Mouse (Mus musculus) kidney, adult 9 months (tissue): ENCODE measurements around the gene Cep295.
"Not testable (repeated sequence)": the region's sequence is repeated elsewhere in the genome, so short reads cannot be mapped to it uniquely, and the experiment has no call there.

Experiments used
- DNase-seq: peaks from one replicate; pipeline ENCODE4 v3.0.0; 2022

The Cep295 gene

GRCm38 (mm10) chr9:15357484-15358275, at the start of gene Cep295:
TSS of gene Cep295 (minus strand) at chr9:15357788.
- DNase-seq, result peak; percentile 95

- DNase-seq, result no peak
Observed at GRCm38 (mm10) chr9:15397591-15397990, 40.0 kb upstream of the Cep295 start.

GRCm38 (mm10) chr9:15395353-15395942, 37.9 kb upstream of the Cep295 start:
- DNase-seq, result no peak

- DNase-seq, result peak; percentile 71
Observed at GRCm38 (mm10) chr9:15387075-15387643, 29.6 kb upstream of the Cep295 start.

- DNase-seq, result no peak
Observed at GRCm38 (mm10) chr9:15384266-15384665, 26.7 kb upstream of the Cep295 start.

GRCm38 (mm10) chr9:15366260-15366659, 8.7 kb upstream of the Cep295 start:
- DNase-seq, result no peak

- peak; percentile 48 for DNase-seq
Observed at GRCm38 (mm10) chr9:15365856-15366255, 8.3 kb upstream of the Cep295 start.

GRCm38 (mm10) chr9:15364843-15365242, 7.3 kb upstream of the Cep295 start:
- no peak for DNase-seq

- peak; percentile 12 for DNase-seq
Observed at GRCm38 (mm10) chr9:15356916-15357483, 588 bp downstream of the Cep295 start.

- DNase-seq, result no peak
Observed at GRCm38 (mm10) chr9:15349925-15350324, 7.7 kb downstream of the Cep295 start.

GRCm38 (mm10) chr9:15337776-15338175, 19.8 kb downstream of the Cep295 start:
- peak; percentile 68 for DNase-seq

GRCm38 (mm10) chr9:15318170-15318742, 39.3 kb downstream of the Cep295 start:
- DNase-seq, result no peak

- no peak for DNase-seq
Observed at GRCm38 (mm10) chr9:15317223-15318169, 40.1 kb downstream of the Cep295 start.

- not testable (repeated sequence) for DNase-seq
Observed at GRCm38 (mm10) chr9:15316296-15316695, 41.3 kb downstream of the Cep295 start.

- no peak for DNase-seq
Observed at GRCm38 (mm10) chr9:15314619-15315018, 43.0 kb downstream of the Cep295 start.

- no peak for DNase-seq
Observed at GRCm38 (mm10) chr9:15313633-15314032, 44.0 kb downstream of the Cep295 start.

- no peak for DNase-seq
Observed at GRCm38 (mm10) chr9:15312054-15312735, 45.4 kb downstream of the Cep295 start.

GRCm38 (mm10) chr9:15310179-15310578, 47.4 kb downstream of the Cep295 start:
- DNase-seq, result no peak

GRCm38 (mm10) chr9:15309425-15309824, 48.2 kb downstream of the Cep295 start:
- peak; percentile 26 for DNase-seq

GRCm38 (mm10) chr9:15308254-15308653, 49.3 kb downstream of the Cep295 start:
- DNase-seq, result no peak

- DNase-seq, result no peak
Observed at GRCm38 (mm10) chr9:15307257-15307656, 50.3 kb downstream of the Cep295 start.
